Mouse (Mus musculus) T-cell, adult 66 days (primary cell): ENCODE measurements around the gene Srgap2. TPM values are rescaled to one million over a fixed set of nuclear protein-coding genes. Genes with fewer than 3 reads are reported as not detected.

Experiments
- total RNA-seq, 2 experiments: library from RNA; stranded (reverse); gene quantifications; 3 replicates in 1 of 2; 4 replicates in 1 of 2; pipeline ENCODE4 v1.2.4; 2023

Gene Srgap2
- total RNA-seq = 10 to 100 TPM; 64.6 to 71.5 TPM

DNA sequence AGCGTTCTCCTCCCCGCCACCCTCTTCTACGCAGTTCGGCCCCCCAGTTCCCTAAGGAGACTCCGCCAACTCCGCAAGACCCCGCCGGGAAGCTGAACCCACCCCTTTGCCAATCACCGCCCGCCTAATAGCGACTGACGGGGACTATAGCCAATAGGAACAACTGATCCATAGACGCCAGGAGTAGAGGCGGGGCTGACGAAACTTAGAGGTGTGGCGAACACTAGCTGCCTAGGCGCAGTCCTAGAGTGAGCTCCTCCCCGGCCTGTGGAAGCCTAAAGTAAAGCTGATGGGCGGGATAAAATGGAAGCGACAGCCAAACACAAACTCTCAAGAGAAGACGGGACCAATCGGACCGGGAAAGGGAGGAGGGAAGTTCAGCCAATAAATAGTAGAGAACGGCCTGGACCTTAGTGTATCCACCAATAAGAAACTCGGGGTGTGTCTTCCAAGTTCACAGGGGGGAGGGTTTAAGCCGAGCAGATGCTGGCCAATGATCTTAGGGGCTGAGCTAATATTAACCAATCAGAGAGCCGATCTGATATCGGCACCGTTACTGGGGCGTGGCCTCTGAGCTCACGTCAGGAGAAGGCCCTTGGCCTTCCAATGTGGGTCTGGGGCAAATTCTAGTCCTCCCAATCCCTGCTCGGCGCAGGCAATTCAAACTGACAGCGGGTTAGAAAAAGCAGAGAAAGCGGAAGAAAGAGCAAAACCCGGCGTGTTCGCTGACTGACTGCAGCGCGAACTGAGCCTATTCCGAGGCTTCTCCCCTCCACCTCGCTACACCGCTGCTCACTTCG, at the start of gene Srgap2, which contains the start of gene Fam72a:
TSS of gene Srgap2 (minus strand) at position 72 of the 800 bp plus-strand sequence.
TSS of gene Fam72a (plus strand) at position 623 of the 800 bp plus-strand sequence.

DNA sequence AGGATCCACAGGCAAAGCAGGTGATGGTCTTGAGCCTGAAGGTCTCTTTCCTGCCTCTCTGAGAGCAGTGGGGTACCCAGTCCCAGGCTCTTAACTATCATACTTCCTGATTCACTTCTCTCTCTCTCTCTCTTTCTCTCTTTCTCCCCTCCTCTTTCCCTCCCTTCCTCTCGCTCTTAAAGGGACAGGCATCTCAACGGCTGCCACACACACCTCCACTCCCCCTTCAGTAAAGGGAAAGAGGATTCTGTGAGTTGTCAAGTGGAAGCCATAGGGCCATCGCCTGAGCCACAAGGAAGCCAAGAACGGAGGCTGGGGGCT, 247.7 kb downstream of the Srgap2 start, which contains the start of gene Ikbke:
TSS of gene Ikbke (minus strand) at position 151 of the 321 bp plus-strand sequence.

DNA sequence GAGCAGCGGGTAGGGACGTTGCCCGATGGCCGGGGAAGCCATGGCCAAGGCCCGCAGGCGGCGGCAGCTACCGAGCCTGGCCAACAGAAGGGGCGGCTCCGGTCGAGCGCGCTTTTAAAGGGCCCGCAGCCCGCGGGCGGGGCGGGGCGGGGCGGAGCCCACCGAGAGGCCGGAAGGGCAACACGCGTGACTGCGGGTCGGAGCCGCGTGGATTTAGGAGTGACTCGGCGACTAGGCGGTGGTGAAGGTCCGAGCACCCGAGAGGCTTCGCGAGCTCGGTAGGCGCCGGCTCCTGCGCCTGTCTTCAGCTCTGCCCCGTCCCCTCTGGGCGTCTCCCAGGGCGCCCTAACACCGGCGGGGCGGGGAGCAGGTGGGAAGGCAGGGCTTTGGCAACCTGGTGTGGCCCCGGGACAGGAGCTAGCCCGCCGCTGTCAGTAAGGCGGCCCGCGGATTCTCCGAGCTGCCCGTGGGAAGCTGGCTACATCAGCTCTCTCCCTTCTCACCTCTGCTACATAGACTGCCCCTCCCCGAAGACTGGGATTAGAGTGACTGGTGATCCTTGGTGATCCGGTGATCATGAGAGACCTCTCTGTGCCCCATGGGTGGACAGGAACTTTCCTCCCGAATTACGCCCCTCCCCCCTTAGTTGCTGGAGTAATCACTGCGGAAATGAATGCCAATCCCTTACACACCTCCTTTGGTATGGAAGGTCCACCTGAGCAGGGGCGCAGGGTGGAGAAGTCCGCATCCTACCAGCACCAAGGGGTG, 281.9 kb downstream of the Srgap2 start, which contains the start of gene Rassf5:
TSS of gene Rassf5 (minus strand) at position 170 of the 768 bp plus-strand sequence.

Other genes starting within 250 kb of the Srgap2 start
- 100 to 1,000 TPM; 305 to 334 TPM for gene Ikbke, start 247.7 kb downstream of the Srgap2 start, total RNA-seq
- 1 to 10 TPM in 1 of 2 experiments, under 1 TPM in 1; 0.95 to 1.1 TPM for gene Fam72a, start 551 bp upstream of the Srgap2 start, total RNA-seq
- gene Avpr1b, start 71.9 kb upstream of the Srgap2 start, total RNA-seq = not detected
- 100 to 1,000 TPM; 147 to 168 TPM for gene Ctse, start 111.0 kb upstream of the Srgap2 start, total RNA-seq
- 1 to 10 TPM; 1.5 to 1.7 TPM for gene Rab7b, start 161.3 kb upstream of the Srgap2 start, total RNA-seq
- gene Slc26a9, start 216.7 kb upstream of the Srgap2 start, total RNA-seq = not detected